Mouse (Mus musculus): Measurements from ENCODE around the gene Ccnd1. TPM values are rescaled to one million over a fixed set of nuclear protein-coding genes. Genes with fewer than 3 reads are reported as not detected.
A peak's percentile ranks its signal among the peaks of the same experiment; 100 is the strongest.

Ccnd1 gene
- polyA plus RNA-seq, 1 experiment: 12.9 TPM

DNA sequence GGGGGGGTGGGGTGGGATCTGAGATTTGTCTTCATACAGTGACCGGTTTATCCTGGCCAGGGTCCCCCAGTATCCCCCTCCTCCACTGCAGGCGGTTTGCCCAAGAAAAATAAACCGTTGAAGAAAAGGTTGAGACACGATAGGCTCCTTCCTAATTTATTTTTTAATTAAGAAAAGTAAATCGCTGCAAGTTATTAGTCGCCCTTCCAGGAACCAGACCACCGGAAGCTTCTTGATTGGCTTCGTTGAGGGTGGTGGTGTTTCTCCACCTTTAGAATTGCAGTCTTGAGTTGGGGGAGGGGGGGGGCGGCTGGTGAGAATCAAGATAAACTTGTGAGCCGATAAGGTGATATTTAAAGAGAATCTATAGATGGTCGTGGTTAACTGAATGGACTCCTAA, 860 bp upstream of the Ccnd1 start:
- Histone ChIP-seq H3K36me3 (replicated peaks; ENCODE audit: low read length) (peaks cover 16% of the 10 kb centered on the region), H3K4me1 (peaks cover 74% of the 10 kb centered on the region), H3K4me3 (replicated peaks) (no peak overlapping the region), H3K27me3 (replicated peaks) (peaks cover 89% of the 10 kb centered on the region), H3K9me3 (no peaks in the 10 kb centered on the region; the same call in 1 of the 2 replicates)
- no peak for TF ChIP-seq FLI1 (IDR thresholded peaks at IDR 0.05; ENCODE audit: low read length)
- no peak for TF ChIP-seq GATA1 (IDR thresholded peaks at IDR 0.05; ENCODE audit: borderline replicate concordance, low read length)

DNA sequence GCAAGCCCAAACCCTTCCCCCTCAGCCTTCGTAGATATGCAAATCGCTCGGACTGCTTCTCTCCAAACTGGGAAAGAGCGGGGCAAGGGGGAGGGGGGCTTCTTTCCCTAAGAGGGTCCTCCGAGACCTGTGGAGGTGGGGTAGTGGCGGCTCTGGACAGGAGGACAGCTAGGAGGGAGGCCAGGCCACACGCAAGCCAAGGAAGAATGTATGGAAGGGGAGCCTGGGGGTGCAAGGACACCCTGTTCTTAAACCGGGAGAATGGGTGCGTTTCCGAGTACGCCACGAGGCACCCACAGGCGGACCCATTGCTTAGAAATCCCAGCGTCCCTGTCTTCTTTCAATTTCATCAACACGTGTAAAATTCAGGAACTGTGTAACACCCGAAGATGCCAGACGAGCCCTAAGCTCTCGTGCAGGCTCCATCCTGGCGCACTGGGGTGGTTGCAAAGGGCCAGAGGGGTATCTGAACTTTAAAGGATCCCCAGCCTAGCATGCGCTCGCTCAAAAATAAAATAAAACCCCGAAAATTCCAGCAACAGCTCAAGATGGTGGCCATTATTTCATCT, 362 bp upstream of the Ccnd1 start:
- TF ChIP-seq FLI1 (IDR thresholded peaks at IDR 0.05; ENCODE audit: low read length) (no peak), GATA1 (IDR thresholded peaks at IDR 0.05; ENCODE audit: borderline replicate concordance, low read length) (no peak)
- Histone ChIP-seq H3K4me3 (replicated peaks) (peak overlapping the region; percentile 94), H3K36me3 (replicated peaks; ENCODE audit: low read length) (peaks cover 19% of the 10 kb centered on the region), H3K9me3 (no peaks in the 10 kb centered on the region; the same call in 1 of the 2 replicates), H3K4me1 (peaks cover 73% of the 10 kb centered on the region), H3K27me3 (replicated peaks) (peaks cover 86% of the 10 kb centered on the region)

DNA sequence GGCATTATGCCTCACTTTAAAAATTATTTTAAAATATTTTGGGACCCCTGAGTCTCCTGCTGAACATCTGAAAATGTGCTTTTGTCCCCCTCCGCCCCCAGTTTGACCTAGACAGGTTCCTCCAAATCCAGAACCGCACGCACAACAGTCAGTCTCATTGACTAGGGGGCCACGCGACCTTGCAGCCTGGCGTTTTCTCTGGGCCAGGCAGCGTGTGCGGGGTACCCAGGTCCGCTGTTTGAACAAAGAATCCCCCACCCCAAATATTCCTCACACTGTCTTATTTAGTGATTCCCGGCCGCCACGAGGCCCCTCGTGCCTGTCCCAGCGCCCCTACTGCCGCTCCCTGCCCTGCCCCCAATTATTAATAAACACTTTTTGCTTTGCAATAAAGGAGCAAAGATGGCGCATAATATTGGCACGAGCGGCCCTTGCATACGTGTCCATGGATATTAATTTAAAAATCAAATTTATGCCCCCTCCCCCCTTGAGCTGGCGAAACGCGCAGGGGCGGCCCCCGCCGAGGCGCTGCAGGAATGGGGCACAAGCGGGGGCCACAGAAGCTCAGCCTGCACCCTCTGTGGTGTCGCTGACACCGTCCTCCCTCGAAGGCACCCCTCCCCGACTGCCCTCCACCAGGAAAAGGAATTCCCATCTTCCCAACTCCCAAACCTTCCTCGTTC, 923 bp downstream of the Ccnd1 start:
- Histone ChIP-seq H3K36me3 (replicated peaks; ENCODE audit: low read length) (peaks cover 32% of the 10 kb centered on the region), H3K4me3 (replicated peaks) (peak overlapping the region; percentile 94)
- no peak for TF ChIP-seq GATA1 (IDR thresholded peaks at IDR 0.05; ENCODE audit: borderline replicate concordance, low read length)
- no peak for TF ChIP-seq FLI1 (IDR thresholded peaks at IDR 0.05; ENCODE audit: low read length)

DNA sequence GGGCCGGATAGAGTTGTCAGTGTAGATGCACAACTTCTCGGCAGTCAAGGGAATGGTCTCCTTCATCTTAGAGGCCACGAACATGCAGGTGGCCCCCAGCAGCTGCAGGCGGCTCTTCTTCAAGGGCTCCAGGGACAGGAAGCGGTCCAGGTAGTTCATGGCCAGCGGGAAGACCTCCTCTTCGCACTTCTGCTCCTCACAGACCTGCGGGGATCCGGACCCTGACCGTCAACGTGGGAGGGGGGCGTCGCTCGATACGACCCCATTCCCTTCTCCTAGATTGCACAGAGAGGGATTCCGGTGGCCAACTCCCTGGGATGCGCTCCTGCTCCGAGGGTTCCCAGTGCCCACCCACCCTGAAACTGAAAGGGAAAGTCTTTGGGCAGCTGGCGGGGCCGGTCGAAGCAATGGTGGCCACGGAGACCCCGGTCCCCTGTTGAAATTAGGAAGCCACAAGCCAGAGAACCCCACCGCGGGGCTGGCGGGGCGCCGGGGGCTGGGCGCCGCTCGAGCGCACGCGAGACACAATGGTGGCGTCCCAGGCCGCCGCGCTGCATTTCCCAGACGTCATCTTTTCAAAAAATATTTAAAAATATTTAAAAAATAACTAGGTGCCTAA, 1.7 kb downstream of the Ccnd1 start:
- peak overlapping the region; percentile 94 for H3K4me3 ChIP-seq (replicated peaks)
- peaks cover 80% of the 10 kb centered on the region for H3K27me3 ChIP-seq (replicated peaks)

More for the DNA sequence above, 923 bp downstream of the Ccnd1 start:
- H3K27me3 ChIP-seq (replicated peaks): peaks cover 83% of the 10 kb centered on the region
- peaks cover 73% of the 10 kb centered on the region for H3K4me1 ChIP-seq
- no peaks in the 10 kb centered on the region for H3K9me3 ChIP-seq

DNA sequence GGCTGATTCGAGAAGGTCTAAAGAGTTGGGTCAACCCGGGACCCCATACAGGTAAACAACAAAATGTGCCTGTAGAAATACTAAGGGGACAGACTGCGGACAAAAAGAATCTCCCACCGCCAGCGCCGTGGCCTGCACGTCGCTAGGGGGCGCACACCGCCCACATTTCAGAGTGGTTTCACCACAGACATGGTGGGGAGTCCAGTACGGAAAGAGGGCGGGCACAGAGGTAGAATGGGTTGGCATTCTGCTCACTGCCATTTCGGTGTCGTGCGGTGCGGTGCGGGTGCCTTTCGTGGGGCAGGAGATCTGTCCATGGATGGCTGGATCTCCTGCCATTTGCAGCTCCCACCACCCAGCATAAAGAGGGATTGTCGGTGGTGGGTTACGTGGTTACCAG, 2.2 kb downstream of the Ccnd1 start:
- Histone ChIP-seq H3K27me3 (replicated peaks) (peaks cover 75% of the 10 kb centered on the region), H3K4me1 (peaks cover 62% of the 10 kb centered on the region), H3K9me3 (no peaks in the 10 kb centered on the region), H3K4me3 (replicated peaks) (peak overlapping the region; percentile 94), H3K36me3 (replicated peaks; ENCODE audit: low read length) (peaks cover 45% of the 10 kb centered on the region)
- TF ChIP-seq FLI1 (IDR thresholded peaks at IDR 0.05; ENCODE audit: low read length) (no peak), GATA1 (IDR thresholded peaks at IDR 0.05; ENCODE audit: borderline replicate concordance, low read length) (no peak)

More for the DNA sequence above, 1.7 kb downstream of the Ccnd1 start:
- peaks cover 67% of the 10 kb centered on the region for H3K4me1 ChIP-seq
- no peaks in the 10 kb centered on the region for H3K9me3 ChIP-seq
- TF ChIP-seq GATA1 (IDR thresholded peaks at IDR 0.05; ENCODE audit: borderline replicate concordance, low read length) (no peak), FLI1 (IDR thresholded peaks at IDR 0.05; ENCODE audit: low read length) (no peak)
- H3K36me3 ChIP-seq (replicated peaks; ENCODE audit: low read length): peaks cover 40% of the 10 kb centered on the region

DNA sequence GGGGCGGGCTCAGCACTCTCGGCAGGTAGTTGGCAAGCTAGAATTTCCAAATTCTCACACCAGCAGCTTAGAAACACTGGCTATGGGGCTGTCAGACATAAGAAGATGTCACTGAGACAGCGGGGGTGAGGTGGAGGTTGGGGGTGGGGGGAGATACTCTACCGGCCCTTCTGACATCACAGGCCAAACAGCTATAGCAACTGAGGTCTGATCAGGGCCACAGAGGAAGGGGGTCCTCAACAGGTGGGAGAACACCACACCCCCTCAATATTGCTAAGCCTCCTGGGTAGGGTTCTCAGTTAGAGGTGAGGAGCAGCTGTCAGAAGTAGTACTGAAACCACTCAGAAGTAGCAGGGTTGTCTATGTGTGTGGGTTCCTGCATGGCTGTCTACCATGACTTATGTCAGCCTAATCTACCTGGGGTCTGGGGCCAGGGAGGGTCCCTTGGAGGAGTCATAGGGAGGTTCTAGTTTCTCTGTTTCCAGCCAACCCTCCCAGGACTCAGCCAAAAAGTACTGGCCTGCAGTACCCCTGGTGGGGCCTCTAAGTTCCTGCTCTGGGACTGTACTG, 3.3 kb downstream of the Ccnd1 start:
- Histone ChIP-seq H3K27me3 (replicated peaks) (peaks cover 64% of the 10 kb centered on the region), H3K36me3 (replicated peaks; ENCODE audit: low read length) (peaks cover 50% of the 10 kb centered on the region)
- TF ChIP-seq FLI1 (IDR thresholded peaks at IDR 0.05; ENCODE audit: low read length) (no peak), GATA1 (IDR thresholded peaks at IDR 0.05; ENCODE audit: borderline replicate concordance, low read length) (no peak)

DNA sequence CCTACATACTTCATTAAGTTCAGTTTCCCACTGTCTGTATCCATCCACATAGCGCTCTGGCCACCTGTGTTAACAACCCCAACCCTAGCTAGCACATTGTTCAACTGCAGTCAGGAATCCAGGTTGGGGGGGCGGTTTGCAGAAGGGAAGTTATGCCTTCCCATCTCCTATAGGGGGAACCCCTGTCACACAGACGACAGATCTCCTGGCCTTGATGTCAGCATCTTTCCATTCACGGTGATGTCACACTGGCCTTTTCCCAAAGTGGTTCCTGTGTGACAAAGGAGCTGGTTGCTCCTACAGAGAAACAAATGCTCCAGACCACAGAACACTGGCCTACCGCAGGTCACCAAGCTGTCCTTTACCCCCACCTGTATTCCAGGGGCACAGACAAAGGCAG, 4.2 kb downstream of the Ccnd1 start:
- no peak overlapping the region for H3K4me3 ChIP-seq (replicated peaks)
- peaks cover 43% of the 10 kb centered on the region for H3K4me1 ChIP-seq
- no peaks in the 10 kb centered on the region for H3K9me3 ChIP-seq
- peaks cover 58% of the 10 kb centered on the region for H3K36me3 ChIP-seq (replicated peaks; ENCODE audit: low read length)
- peaks cover 55% of the 10 kb centered on the region for H3K27me3 ChIP-seq (replicated peaks)
- TF ChIP-seq FLI1 (IDR thresholded peaks at IDR 0.05; ENCODE audit: low read length) (no peak), GATA1 (IDR thresholded peaks at IDR 0.05; ENCODE audit: borderline replicate concordance, low read length) (no peak)

More for the DNA sequence above, 3.3 kb downstream of the Ccnd1 start:
- H3K4me1 ChIP-seq: peaks cover 51% of the 10 kb centered on the region
- no peak overlapping the region for H3K4me3 ChIP-seq (replicated peaks)
- H3K9me3 ChIP-seq: no peaks in the 10 kb centered on the region

DNA sequence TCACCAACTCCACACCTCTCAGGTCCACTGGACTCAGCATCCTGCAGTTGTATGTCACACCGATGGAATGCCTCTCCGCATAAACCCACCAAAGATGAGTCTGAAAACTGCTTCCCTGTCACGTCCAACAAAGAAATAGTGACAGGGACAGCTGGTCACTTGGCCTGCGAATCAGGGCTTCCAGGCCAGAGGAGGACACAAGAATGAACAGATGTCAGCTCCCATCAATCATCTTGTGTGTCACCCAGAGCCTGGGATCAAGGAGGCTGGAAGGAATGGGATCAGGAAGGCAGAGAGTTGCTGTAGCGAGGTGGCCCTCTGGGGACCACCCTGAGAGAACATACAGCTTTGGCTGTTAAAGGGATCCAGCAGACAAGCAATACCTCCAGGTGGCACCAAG, 4.8 kb downstream of the Ccnd1 start:
- H3K27me3 ChIP-seq (replicated peaks): peaks cover 49% of the 10 kb centered on the region
- no peak overlapping the region for H3K4me3 ChIP-seq (replicated peaks)
- peaks cover 63% of the 10 kb centered on the region for H3K36me3 ChIP-seq (replicated peaks; ENCODE audit: low read length)
- TF ChIP-seq FLI1 (IDR thresholded peaks at IDR 0.05; ENCODE audit: low read length) (no peak), GATA1 (IDR thresholded peaks at IDR 0.05; ENCODE audit: borderline replicate concordance, low read length) (no peak)
- no peaks in the 10 kb centered on the region for H3K9me3 ChIP-seq
- H3K4me1 ChIP-seq: peaks cover 37% of the 10 kb centered on the region

DNA sequence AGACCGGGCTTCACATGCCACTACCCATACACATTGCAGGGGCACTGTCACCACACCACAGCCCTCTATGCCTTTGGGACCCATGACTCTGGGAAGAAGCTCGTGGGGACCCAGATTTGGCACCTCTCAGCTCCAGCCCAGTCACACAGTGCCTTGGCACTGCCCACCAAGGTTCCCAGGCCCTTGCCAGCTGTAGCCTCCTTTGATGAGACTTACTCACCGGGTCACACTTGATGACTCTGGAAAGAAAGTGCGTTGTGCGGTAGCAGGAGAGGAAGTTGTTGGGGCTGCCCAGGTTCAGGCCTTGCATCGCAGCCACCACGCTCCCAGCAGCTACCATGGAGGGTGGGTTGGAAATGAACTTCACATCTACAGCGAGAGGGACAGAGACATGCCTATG, 5.9 kb downstream of the Ccnd1 start:
- H3K27me3 ChIP-seq (replicated peaks): peaks cover 38% of the 10 kb centered on the region
- H3K9me3 ChIP-seq: no peaks in the 10 kb centered on the region
- H3K4me3 ChIP-seq (replicated peaks): no peak overlapping the region
- peaks cover 26% of the 10 kb centered on the region for H3K4me1 ChIP-seq
- peaks cover 74% of the 10 kb centered on the region for H3K36me3 ChIP-seq (replicated peaks; ENCODE audit: low read length)
- TF ChIP-seq GATA1 (IDR thresholded peaks at IDR 0.05; ENCODE audit: borderline replicate concordance, low read length): no peak
- no peak for TF ChIP-seq FLI1 (IDR thresholded peaks at IDR 0.05; ENCODE audit: low read length)

DNA sequence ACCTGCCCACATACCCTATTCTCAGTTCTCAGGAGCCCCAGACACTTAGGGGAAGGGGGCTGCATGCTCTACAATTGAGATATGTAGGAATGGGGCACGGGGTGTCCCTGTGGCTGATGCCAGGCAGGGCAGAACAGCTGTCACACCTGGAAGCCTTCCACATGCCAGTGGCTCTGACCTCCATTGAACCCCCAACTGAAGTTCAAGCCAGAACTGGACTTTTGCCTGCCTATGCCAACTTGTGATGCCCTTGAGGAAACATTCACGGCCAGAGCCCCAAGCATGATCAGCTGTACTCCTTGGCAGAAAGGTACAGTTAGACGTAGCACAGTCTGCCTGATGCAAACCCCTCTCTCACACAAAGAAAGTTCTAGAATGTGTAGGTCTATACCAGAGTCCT, 6.4 kb downstream of the Ccnd1 start:
- H3K36me3 ChIP-seq (replicated peaks; ENCODE audit: low read length): peaks cover 79% of the 10 kb centered on the region
- no peaks in the 10 kb centered on the region for H3K9me3 ChIP-seq
- H3K4me1 ChIP-seq: peaks cover 25% of the 10 kb centered on the region
- no peak for TF ChIP-seq FLI1 (IDR thresholded peaks at IDR 0.05; ENCODE audit: low read length)
- TF ChIP-seq GATA1 (IDR thresholded peaks at IDR 0.05; ENCODE audit: borderline replicate concordance, low read length): no peak
- H3K27me3 ChIP-seq (replicated peaks): peaks cover 34% of the 10 kb centered on the region
- H3K4me3 ChIP-seq (replicated peaks): no peak overlapping the region

Measured in megakaryocyte, embryonic 14.5 days (primary cell).